Mouse (Mus musculus) ES-E14 (cell line): ENCODE measurements around the gene Art1.

Experiments used
- CHD2 ChIP-seq: IDR thresholded peaks from 2 replicates; pipeline ENCODE4 v1.6.1; 2014; ENCODE audit warnings: mild to moderate bottlenecking, low read depth, low read length, inconsistent platforms
- HCFC1 ChIP-seq: IDR thresholded peaks from 2 replicates; pipeline ENCODE4 v1.6.1; 2012; ENCODE audit warnings: low read length, inconsistent platforms, borderline replicate concordance; ENCODE audit not compliant: insufficient read depth
- ZC3H11A ChIP-seq: IDR thresholded peaks from 2 replicates; pipeline ENCODE4 v1.6.1; 2012; ENCODE audit warnings: low read depth, mild to moderate bottlenecking, inconsistent platforms, low read length, borderline replicate concordance
- ZNF384 ChIP-seq: IDR thresholded peaks from 2 replicates; pipeline ENCODE4 v1.6.1; 2012; ENCODE audit warnings: low read depth, low read length, inconsistent platforms

DNA sequence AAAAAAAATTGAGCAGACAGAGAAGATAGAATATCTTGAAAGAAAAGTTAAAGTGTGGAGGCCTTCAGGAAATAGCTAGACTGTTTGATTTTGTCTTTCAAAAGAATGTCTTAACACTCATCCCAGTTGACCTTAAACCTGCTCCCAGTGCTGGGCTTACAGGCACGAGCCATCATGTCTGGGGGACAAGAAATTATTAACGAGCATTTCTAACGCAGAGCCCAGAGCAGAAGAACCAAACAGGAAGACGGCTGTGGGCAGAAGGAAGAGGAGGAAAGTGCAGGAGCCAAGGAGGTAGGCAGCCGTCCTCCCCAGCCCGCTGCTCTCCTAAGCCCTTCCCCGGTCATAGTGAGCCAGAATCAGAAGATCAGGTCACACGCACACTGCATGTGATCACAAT, 21.2 kb upstream of the Art1 start:
- TF ChIP-seq HCFC1 (no peak), CHD2 (no peak), ZNF384 (no peak), ZC3H11A (no peak)
